Mouse (Mus musculus) thymus, adult 2 months (tissue): ENCODE measurements around the gene Tiam2. TPM values are rescaled to one million over a fixed set of nuclear protein-coding genes. Genes with fewer than 3 reads are reported as not detected.

ENCODE experiments used
- DNase-seq: peaks from one replicate; pipeline ENCODE4 v3.0.0; 2021
- H3K27ac ChIP-seq: fragments of 200-500 bp; 2 replicates; pipeline ENCODE4 v1.5.1; 2012; ENCODE audit warnings: low read length, control low read depth; ENCODE audit not compliant: control insufficient read depth, insufficient read depth
- H3K27me3 ChIP-seq: fragments of 200-500 bp; 2 replicates; pipeline ENCODE4 v1.6.1; 2012; ENCODE audit warnings: mild to moderate bottlenecking, low read length, moderate library complexity, mixed read lengths; ENCODE audit not compliant: control insufficient read depth, insufficient read depth
- H3K36me3 ChIP-seq: fragments of 200-500 bp; 2 replicates; pipeline ENCODE4 v1.6.1; 2012; ENCODE audit warnings: mild to moderate bottlenecking, low read length, moderate library complexity; ENCODE audit not compliant: control insufficient read depth, insufficient read depth
- H3K4me1 ChIP-seq: fragments of 200-500 bp; replicated peaks from 2 replicates; pipeline ENCODE4 v1.6.1; 2012; ENCODE audit warnings: low read length; ENCODE audit not compliant: control insufficient read depth, insufficient read depth
- H3K4me3 ChIP-seq: fragments of 200-500 bp; 2 replicates; pipeline ENCODE4 v1.5.1; 2012; ENCODE audit warnings: mild to moderate bottlenecking, low read length, control low read depth, moderate library complexity; ENCODE audit not compliant: control insufficient read depth, insufficient read depth
- CTCF ChIP-seq: fragments of 200-500 bp; IDR thresholded peaks from 2 replicates; pipeline ENCODE4 v1.5.1; 2012; ENCODE audit warnings: mild to moderate bottlenecking, control low read depth, low read length, moderate library complexity, borderline replicate concordance; ENCODE audit not compliant: control insufficient read depth, poor library complexity, insufficient read depth; ENCODE audit errors: extremely low read depth
- POLR2A ChIP-seq: fragments of 200-500 bp; IDR thresholded peaks from 2 replicates; pipeline ENCODE4 v1.6.1; 2012; ENCODE audit warnings: mild to moderate bottlenecking, low read length, control low read depth, moderate library complexity; ENCODE audit not compliant: control insufficient read depth, poor library complexity, insufficient read depth; ENCODE audit errors: extremely low read depth
- WGBS: fragments of 180-500 bp; shearing (Covaris S2); methylation state at CpG from one replicate; pipeline ENCODE4 v1.1.7; 2018; 5-methylcytosine and 5-hydroxymethylcytosine counted together
- polyA plus RNA-seq: library from polyadenylated mRNA; depleted of rRNA; stranded (reverse); fragments of >200 nt; gene quantifications from 2 replicates; pipeline ENCODE4 v1.2.3, GENCODE M21; 2012

Gene Tiam2
- polyA plus RNA-seq, 1 experiment: 0.36 TPM

DNA sequence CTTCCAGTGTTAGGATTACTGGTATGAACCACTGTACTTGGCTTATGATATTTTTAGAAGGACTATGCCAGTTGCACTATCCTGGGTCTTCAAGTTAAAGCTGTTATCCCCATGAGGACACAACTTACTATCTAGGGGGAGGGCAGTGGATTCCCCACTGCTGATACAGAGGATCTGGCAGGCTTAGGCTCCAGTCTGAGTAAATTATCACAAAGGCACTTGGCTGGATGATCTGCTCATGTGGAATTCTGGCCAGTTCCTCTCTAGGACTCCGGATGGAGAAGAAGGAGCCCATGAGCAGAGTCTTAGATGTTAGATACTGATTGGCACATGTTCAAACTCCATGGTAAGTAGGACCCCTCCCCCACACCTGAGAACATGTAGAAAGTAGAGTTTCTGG lies 59.0 kb downstream of the Tiam2 start:
- 79% methylated on average over 1 of the region's 1 CpGs for WGBS
- no peaks in the 10 kb centered on the region for H3K36me3 ChIP-seq

DNA sequence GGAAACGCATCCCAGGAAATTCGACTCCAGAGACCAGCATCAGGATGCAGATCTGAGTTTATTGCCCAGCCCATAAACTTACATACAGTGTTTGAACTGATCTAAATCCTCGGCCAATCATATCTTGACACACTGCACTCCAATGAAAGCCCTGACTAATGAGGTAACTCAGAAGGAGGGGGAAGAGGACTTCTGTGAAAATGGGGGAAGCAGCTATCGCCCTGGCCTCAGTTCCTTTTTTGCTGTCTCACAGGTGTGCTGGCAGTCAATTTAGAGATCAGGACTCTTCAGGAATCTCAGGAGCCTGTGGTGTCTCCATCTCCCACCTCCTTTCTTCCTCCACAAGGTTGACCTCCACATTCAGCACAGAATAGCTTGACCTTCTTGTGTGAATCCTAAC lies 61.4 kb downstream of the Tiam2 start:
- DNase-seq: no peak
- Histone ChIP-seq H3K27me3 (no peaks in the 10 kb centered on the region), H3K36me3 (no peaks in the 10 kb centered on the region), H3K27ac (no peak overlapping the region), H3K4me3 (no peak overlapping the region), H3K4me1 (no peaks in the 10 kb centered on the region)
- TF ChIP-seq POLR2A (no peak), CTCF (no peak)
- 40% methylated on average over 4 of the region's 4 CpGs for WGBS

More for the DNA sequence above, 59.0 kb downstream of the Tiam2 start:
- no peak for DNase-seq
- no peak overlapping the region for H3K4me3 ChIP-seq
- H3K27ac ChIP-seq: no peak overlapping the region
- no peaks in the 10 kb centered on the region for H3K27me3 ChIP-seq
- no peaks in the 10 kb centered on the region for H3K4me1 ChIP-seq
- TF ChIP-seq CTCF (no peak), POLR2A (no peak)

DNA sequence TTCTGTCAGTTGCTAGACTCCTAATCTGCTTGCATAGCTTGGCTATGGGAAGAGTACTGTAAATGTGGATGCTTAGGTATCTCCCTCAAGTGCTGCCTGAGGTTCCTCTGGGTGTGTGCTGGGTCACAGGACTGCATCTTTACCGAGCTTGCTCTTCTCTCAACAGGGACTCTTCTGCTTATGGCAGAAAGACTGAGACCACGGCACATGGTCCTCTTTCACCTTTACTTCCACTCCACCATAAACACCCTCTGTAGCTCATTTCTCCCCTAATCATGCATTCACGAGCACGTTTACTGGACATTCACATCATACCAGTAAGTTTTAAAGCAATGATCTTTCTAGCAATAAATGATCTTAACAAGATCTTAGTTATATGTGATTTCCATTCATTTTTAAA lies 63.4 kb downstream of the Tiam2 start:
- Histone ChIP-seq H3K27ac (no peak overlapping the region), H3K36me3 (no peaks in the 10 kb centered on the region), H3K4me3 (no peak overlapping the region), H3K4me1 (no peaks in the 10 kb centered on the region), H3K27me3 (no peaks in the 10 kb centered on the region)
- 92% methylated on average over 4 of the region's 4 CpGs for WGBS
- no peak for TF ChIP-seq POLR2A
- no peak for TF ChIP-seq CTCF
- DNase-seq: no peak

DNA sequence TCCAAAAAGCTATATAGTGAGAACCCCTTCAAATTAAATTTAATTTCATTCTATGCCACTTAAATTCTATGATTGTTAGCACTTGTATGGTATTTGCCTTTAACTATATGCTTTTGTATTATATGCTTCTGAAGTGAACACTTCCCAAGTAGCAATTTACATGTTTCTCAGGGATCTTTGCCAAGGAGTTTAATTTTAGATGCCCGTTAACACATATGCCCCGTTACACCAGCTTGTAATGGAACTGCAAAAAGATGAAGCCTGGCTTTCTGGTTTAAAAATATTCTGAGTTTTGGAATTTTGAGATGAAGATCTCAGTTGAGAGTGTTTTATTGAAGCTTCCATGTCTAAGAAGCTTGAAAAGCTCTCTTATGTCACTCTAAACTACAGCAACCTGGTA lies 67.6 kb downstream of the Tiam2 start:
- no peak for TF ChIP-seq POLR2A
- no peak for TF ChIP-seq CTCF
- no peak for DNase-seq

DNA sequence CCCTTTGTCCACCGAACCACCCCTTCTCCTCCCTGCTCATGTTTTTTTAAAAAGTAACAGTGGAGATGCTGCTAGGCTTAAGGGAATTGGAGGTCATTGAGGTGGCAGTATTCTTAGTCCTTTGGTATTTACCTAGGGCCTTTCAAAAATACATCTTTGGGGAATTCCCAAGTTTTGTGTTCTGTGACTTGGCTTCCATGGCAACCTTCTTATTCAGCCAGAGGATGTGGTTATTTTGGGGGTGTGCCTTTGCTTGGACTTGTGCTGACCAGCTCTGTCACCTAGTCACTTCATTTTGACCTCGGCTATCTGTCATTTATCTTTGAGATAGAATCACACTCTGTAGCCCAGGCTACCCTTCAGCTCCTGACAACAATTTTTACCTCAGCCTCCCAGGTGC lies 68.6 kb downstream of the Tiam2 start:
- no peaks in the 10 kb centered on the region for H3K4me1 ChIP-seq
- no peak for DNase-seq
- no peak overlapping the region for H3K27ac ChIP-seq
- H3K36me3 ChIP-seq: no peaks in the 10 kb centered on the region
- 94% methylated on average over 2 of the region's 2 CpGs for WGBS
- no peak overlapping the region for H3K4me3 ChIP-seq
- TF ChIP-seq POLR2A (no peak), CTCF (no peak)
- H3K27me3 ChIP-seq: no peaks in the 10 kb centered on the region

More for the DNA sequence above, 67.6 kb downstream of the Tiam2 start:
- no peaks in the 10 kb centered on the region for H3K27me3 ChIP-seq
- no peak overlapping the region for H3K27ac ChIP-seq
- no peaks in the 10 kb centered on the region for H3K4me1 ChIP-seq
- WGBS: 99% methylated on average over 2 of the region's 2 CpGs
- no peaks in the 10 kb centered on the region for H3K36me3 ChIP-seq
- H3K4me3 ChIP-seq: no peak overlapping the region

DNA sequence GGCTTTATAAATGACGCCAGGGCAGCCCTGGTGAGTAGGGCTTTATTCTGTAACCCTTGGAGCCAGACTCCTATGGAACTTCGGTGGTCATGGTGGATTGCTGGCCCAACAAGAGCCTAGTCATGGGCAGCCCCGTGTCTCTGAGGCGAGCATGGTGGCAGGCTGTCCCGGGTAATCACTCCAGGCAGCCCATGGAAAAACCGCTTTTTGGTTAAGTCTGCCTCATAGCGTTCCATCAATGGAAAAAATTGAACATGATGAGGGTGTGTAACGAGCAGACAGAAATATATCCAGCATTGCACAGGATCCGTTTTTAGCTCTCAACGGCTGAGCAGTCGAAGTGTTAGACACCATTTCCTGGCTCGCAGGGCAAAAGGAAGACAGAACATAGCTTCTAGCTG lies 70.5 kb downstream of the Tiam2 start:
- Histone ChIP-seq H3K4me3 (no peak overlapping the region), H3K27me3 (no peaks in the 10 kb centered on the region), H3K4me1 (no peaks in the 10 kb centered on the region), H3K27ac (no peak overlapping the region), H3K36me3 (no peaks in the 10 kb centered on the region)
- TF ChIP-seq POLR2A (no peak), CTCF (no peak)
- DNase-seq: no peak
- 34% methylated on average over 12 of the region's 12 CpGs for WGBS

DNA sequence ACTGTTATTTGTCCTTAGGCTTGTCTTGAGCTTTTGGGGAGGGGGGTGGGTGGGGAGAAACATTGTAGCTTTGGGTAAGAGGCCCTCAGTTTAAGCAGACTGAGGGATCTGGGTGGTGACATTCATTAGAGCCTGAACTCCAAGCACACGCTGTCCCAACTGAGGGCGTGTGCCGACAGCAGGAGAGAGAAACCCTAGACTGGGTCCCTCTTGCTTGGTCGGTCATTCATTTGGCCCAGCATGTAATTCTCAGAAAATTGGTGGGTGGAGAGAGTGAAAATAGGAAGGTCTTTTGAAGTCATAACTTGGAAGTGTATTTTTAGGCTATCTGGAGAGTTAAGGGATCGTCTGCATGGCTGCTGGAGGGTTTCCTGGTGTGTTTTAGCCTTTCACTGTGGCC lies 71.5 kb downstream of the Tiam2 start:
- no peak overlapping the region for H3K4me3 ChIP-seq
- WGBS: 75% methylated on average over 5 of the region's 5 CpGs
- no peak for DNase-seq

More for the DNA sequence above, 71.5 kb downstream of the Tiam2 start:
- Histone ChIP-seq H3K4me1 (no peaks in the 10 kb centered on the region), H3K27me3 (no peaks in the 10 kb centered on the region), H3K27ac (no peak overlapping the region), H3K36me3 (no peaks in the 10 kb centered on the region)
- TF ChIP-seq CTCF (no peak), POLR2A (no peak)
